Mouse (Mus musculus) common myeloid progenitor, adult 5-6 weeks (primary cell): ENCODE measurements around the gene Tagln. TPM values are rescaled to one million over a fixed set of nuclear protein-coding genes. Genes with fewer than 3 reads are reported as not detected.

ENCODE experiments used
- ATAC-seq: replicated peaks from 2 replicates; pipeline ENCODE4 v1.8.0; 2016; ENCODE audit warnings: low read depth, mild to moderate bottlenecking, moderate TSS enrichment, inconsistent platforms; ENCODE audit not compliant: poor library complexity, severe bottlenecking
- total RNA-seq: library from RNA; stranded (forward); fragments of 200-1000, 187-1606 nt; gene quantifications from 2 replicates; pipeline ENCODE4 v1.2.3, GENCODE M21; 2017

Gene Tagln
- total RNA-seq, 1 experiment from 2014 or later: not detected

- ATAC-seq: peak; percentile 62
These were observed 24.2 kb downstream of the Tagln start for GRCm38 (mm10) chr9:45911673-45912072.

GRCm38 (mm10) chr9:45910995-45911394 is 24.9 kb downstream of the Tagln start:
- no peak for ATAC-seq

- 0 out of 2 replicates have a peak, but pooled peaks have one; percentile 19 for ATAC-seq
These were observed 28.8 kb downstream of the Tagln start for GRCm38 (mm10) chr9:45907078-45907428.

DNA sequence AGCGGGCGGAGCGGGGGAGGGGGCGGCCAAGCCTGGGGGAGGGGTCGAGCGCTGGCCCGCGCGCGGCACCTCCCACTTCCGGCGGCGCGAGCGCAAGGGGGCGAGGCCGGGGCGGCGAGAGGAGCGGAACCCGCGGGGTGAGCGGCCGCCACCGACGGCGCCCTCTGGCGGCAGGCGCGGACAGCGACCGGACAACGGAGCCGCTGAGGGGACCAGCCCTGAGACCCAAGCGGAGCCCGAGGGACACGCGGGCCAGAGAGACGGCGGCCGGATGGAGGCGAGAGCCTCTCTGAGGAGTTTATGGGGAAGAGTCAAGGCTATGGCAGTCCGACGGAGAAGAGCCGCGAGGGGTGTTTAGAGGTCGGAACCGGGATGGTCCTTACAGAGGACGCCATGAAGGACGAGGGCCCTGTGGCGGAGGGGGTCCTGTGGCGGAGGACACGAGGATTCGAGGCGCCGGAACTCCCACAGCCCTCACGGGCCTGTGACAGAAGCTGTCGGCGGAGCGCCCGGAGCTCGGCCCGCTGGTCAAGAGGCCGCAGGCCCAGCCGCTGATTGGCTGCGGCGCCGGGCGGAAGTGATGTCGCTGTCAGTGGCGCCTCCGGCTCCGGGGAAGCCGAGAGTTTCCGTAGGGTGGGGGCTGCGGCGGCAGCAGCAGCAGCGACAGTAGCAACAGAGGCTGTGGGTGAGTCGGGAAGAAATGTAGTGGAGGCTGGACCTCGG is 29.3 kb downstream of the Tagln start, which contains the start of the genes Pcsk7 and Rnf214:
Pcsk7 (plus strand) TSS at position 143 of the 723 bp plus-strand sequence.
Rnf214 (minus strand) TSS at position 557 of the 723 bp plus-strand sequence.
- ATAC-seq: peak; percentile 90

GRCm38 (mm10) chr9:45905811-45906237 is 30.0 kb downstream of the Tagln start:
- ATAC-seq: no peak

DNA sequence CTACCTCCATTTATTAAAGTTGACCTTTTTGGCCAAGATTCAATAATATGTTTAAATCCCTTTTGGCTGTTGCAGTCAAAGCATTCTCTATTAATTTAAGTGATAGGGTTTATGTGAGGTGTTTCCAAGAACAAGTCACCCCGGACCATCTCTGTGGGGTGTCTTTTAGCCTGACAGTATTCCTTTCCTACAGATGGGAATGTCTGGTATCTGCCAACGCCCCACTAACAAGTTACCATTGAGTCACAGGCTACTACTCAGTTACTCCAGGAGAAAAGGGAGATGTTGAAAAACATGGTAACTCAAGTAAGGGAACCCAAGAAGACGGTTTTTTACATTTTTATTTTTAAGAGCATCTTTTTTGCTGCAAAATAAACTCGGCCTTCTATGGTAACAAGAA is 30.7 kb downstream of the Tagln start:
- ATAC-seq: no peak

GRCm38 (mm10) chr9:45893681-45894080 is 42.2 kb downstream of the Tagln start:
- no peak for ATAC-seq

Other genes with a start within 250 kb of the Tagln start
- 12.4 and 13.8 TPM in 2 replicates for gene Cep164, start 107.4 kb downstream of the Tagln start, total RNA-seq
- gene Bace1, start 97.5 kb downstream of the Tagln start, total RNA-seq: 9.0 and 13.7 TPM in 2 replicates
- gene Pcsk7, start 29.6 kb downstream of the Tagln start, total RNA-seq: 12.0 and 16.9 TPM in 2 replicates
- gene Rnf214, start 29.1 kb downstream of the Tagln start, total RNA-seq: 21.4 and 40.1 TPM in 2 replicates
- 21.9 and 39.9 TPM in 2 replicates for gene Sidt2, start 19.2 kb upstream of the Tagln start, total RNA-seq
- gene Pafah1b2, start 76.6 kb upstream of the Tagln start, total RNA-seq: 88.3 and 101 TPM in 2 replicates
- 21.1 and 25.1 TPM in 2 replicates for gene Sik3, start 76.8 kb upstream of the Tagln start, total RNA-seq